Mouse (Mus musculus): Measurements from ENCODE around the gene Itpkb. TPM values are rescaled to one million over a fixed set of nuclear protein-coding genes. Genes with fewer than 3 reads are reported as not detected.

Gene Itpkb
- polyA plus RNA-seq, 1 experiment from 2014 or later, result 8.4 TPM

GRCm38 (mm10) chr1:180329706-180330105 lies 579 bp upstream of the Itpkb start:
- H3K27ac ChIP-seq (ENCODE audit: low read length), result peak overlapping the region; percentile 34
- peak overlapping the region; percentile 96 for H3K4me2 ChIP-seq (replicated peaks; ENCODE audit: low read depth, low read length)
- no peak for ATAC-seq
- peaks cover 19% of the 10 kb centered on the region; the same call in 1 of the 2 replicates for H3K4me1 ChIP-seq (ENCODE audit: insufficient read depth, low read depth, low read length)
- no peak for DNase-seq (ENCODE audit: low spot score)
- no peaks in the 10 kb centered on the region for H3K9me3 ChIP-seq (ENCODE audit: low read length)
- 0 out of 2 replicates have a peak overlapping the region, but pooled peaks have one; percentile 76 for H3K4me3 ChIP-seq (ENCODE audit: low read depth, low read length)
- no peaks in the 10 kb centered on the region for H3K36me3 ChIP-seq (ENCODE audit: insufficient read depth, low read length)
- H3K9ac ChIP-seq (replicated peaks; ENCODE audit: low read depth), result no peak overlapping the region
- no peak for TF ChIP-seq CTCF (IDR thresholded peaks at IDR 0.05)
- TF ChIP-seq EP300 (IDR thresholded peaks at IDR 0.05), result no peak
- 6% methylated on average over 6 of the region's 6 CpGs for WGBS
- no peaks in the 10 kb centered on the region for H3K27me3 ChIP-seq (replicated peaks; ENCODE audit: insufficient read depth, low read length)

- H3K4me1 ChIP-seq (ENCODE audit: insufficient read depth, low read depth, low read length), result peaks cover 19% of the 10 kb centered on the region; the same call in 1 of the 2 replicates
Observed at GRCm38 (mm10) chr1:180330707-180331545, 641 bp downstream of the Itpkb start.

GRCm38 (mm10) chr1:180331546-180332075 lies 1.3 kb downstream of the Itpkb start:
- no peaks in the 10 kb centered on the region for H3K36me3 ChIP-seq (ENCODE audit: insufficient read depth, low read length)
- H3K9ac ChIP-seq (replicated peaks; ENCODE audit: low read depth), result peak overlapping the region; percentile 81
- ATAC-seq (0 out of 2 replicates have a peak, but pooled peaks have one; percentile 3), DNase-seq (ENCODE audit: low spot score) (peak; percentile 36)
- peak overlapping the region; percentile 96 for H3K4me2 ChIP-seq (replicated peaks; ENCODE audit: low read depth, low read length)
- peak overlapping the region; percentile 76 for H3K4me3 ChIP-seq (ENCODE audit: low read depth, low read length)
- WGBS, result under 1% methylated on average over 21 of the region's 21 CpGs
- H3K27ac ChIP-seq (ENCODE audit: low read length), result peak overlapping the region; percentile 93
- no peaks in the 10 kb centered on the region for H3K9me3 ChIP-seq (ENCODE audit: low read length)
- peaks cover 23% of the 10 kb centered on the region for H3K4me1 ChIP-seq (ENCODE audit: insufficient read depth, low read depth, low read length)
- H3K27me3 ChIP-seq (replicated peaks; ENCODE audit: insufficient read depth, low read length), result no peaks in the 10 kb centered on the region
- no peak for TF ChIP-seq CTCF (IDR thresholded peaks at IDR 0.05)
- no peak for TF ChIP-seq EP300 (IDR thresholded peaks at IDR 0.05)

More at GRCm38 (mm10) chr1:180330707-180331545, 641 bp downstream of the Itpkb start:
- TF ChIP-seq EP300 (IDR thresholded peaks at IDR 0.05), result no peak
- TF ChIP-seq CTCF (IDR thresholded peaks at IDR 0.05), result no peak
- H3K4me3 ChIP-seq (ENCODE audit: low read depth, low read length), result peak overlapping the region; percentile 76
- no peaks in the 10 kb centered on the region for H3K27me3 ChIP-seq (replicated peaks; ENCODE audit: insufficient read depth, low read length)
- WGBS, result under 1% methylated on average over 56 of the region's 58 CpGs
- H3K36me3 ChIP-seq (ENCODE audit: insufficient read depth, low read length), result no peaks in the 10 kb centered on the region
- H3K9me3 ChIP-seq (ENCODE audit: low read length), result no peaks in the 10 kb centered on the region
- H3K9ac ChIP-seq (replicated peaks; ENCODE audit: low read depth), result peak overlapping the region; percentile 81
- H3K4me2 ChIP-seq (replicated peaks; ENCODE audit: low read depth, low read length), result peak overlapping the region; percentile 96
- ATAC-seq, result peak; percentile 49
- DNase-seq (ENCODE audit: low spot score), result peak; percentile 46
- H3K27ac ChIP-seq (ENCODE audit: low read length), result peak overlapping the region; percentile 93

- Histone ChIP-seq H3K36me3 (ENCODE audit: insufficient read depth, low read length) (no peaks in the 10 kb centered on the region), H3K4me3 (ENCODE audit: low read depth, low read length) (peak overlapping the region; percentile 76), H3K4me2 (replicated peaks; ENCODE audit: low read depth, low read length) (peak overlapping the region; percentile 96), H3K9ac (replicated peaks; ENCODE audit: low read depth) (peak overlapping the region; percentile 81), H3K27ac (ENCODE audit: low read length) (peak overlapping the region; percentile 93), H3K4me1 (ENCODE audit: insufficient read depth, low read depth, low read length) (peaks cover 26% of the 10 kb centered on the region), H3K9me3 (ENCODE audit: low read length) (no peaks in the 10 kb centered on the region), H3K27me3 (replicated peaks; ENCODE audit: insufficient read depth, low read length) (no peaks in the 10 kb centered on the region)
- WGBS, result 8% methylated on average over 66 of the region's 72 CpGs
- ATAC-seq (peak; percentile 21), DNase-seq (ENCODE audit: low spot score) (no peak)
- TF ChIP-seq EP300 (IDR thresholded peaks at IDR 0.05) (no peak), CTCF (IDR thresholded peaks at IDR 0.05) (no peak)
Observed at GRCm38 (mm10) chr1:180332076-180332927, 2.0 kb downstream of the Itpkb start.

GRCm38 (mm10) chr1:180332928-180333440 lies 2.7 kb downstream of the Itpkb start:
- Histone ChIP-seq H3K27ac (ENCODE audit: low read length) (no peak overlapping the region), H3K9ac (replicated peaks; ENCODE audit: low read depth) (peak overlapping the region; percentile 81; the same call in 1 of the 2 replicates), H3K36me3 (ENCODE audit: insufficient read depth, low read length) (no peaks in the 10 kb centered on the region), H3K9me3 (ENCODE audit: low read length) (no peaks in the 10 kb centered on the region), H3K27me3 (replicated peaks; ENCODE audit: insufficient read depth, low read length) (no peaks in the 10 kb centered on the region), H3K4me2 (replicated peaks; ENCODE audit: low read depth, low read length) (peak overlapping the region; percentile 96), H3K4me1 (ENCODE audit: insufficient read depth, low read depth, low read length) (peaks cover 26% of the 10 kb centered on the region), H3K4me3 (ENCODE audit: low read depth, low read length) (peak overlapping the region; percentile 76)
- TF ChIP-seq CTCF (IDR thresholded peaks at IDR 0.05) (no peak), EP300 (IDR thresholded peaks at IDR 0.05) (no peak)
- ATAC-seq (no peak), DNase-seq (ENCODE audit: low spot score) (no peak)
- WGBS, result 52% methylated on average over 14 of the region's 14 CpGs

Data from lung, postnatal 0 days (tissue).